Mouse (Mus musculus) stomach, postnatal 0 days (tissue): ENCODE data around the gene Trpc7.

Source experiments
- CTCF ChIP-seq: IDR thresholded peaks from 2 replicates; pipeline ENCODE4 v1.5.1; 2016; ENCODE audit warnings: antibody characterized with exemption, low read depth, mild to moderate bottlenecking, moderate library complexity
- EP300 ChIP-seq: optimal IDR thresholded peaks from 2 replicates; pipeline ENCODE3; 2016; ENCODE audit warnings: antibody characterized with exemption

GRCm38 (mm10) chr13:56770786-56771185, 125.0 kb downstream of the Trpc7 start:
- peak; percentile 47 for TF ChIP-seq CTCF
- TF ChIP-seq EP300, result no peak
